Mouse (Mus musculus) G1E (cell line): Measurements from ENCODE around the gene Galnt3. TPM values are rescaled to one million over a fixed set of nuclear protein-coding genes. Genes with fewer than 3 reads are reported as not detected.

Experiments
- ATAC-seq: 2 replicates; pipeline ENCODE4 v1.8.0; 2016; ENCODE audit warnings: mild to moderate bottlenecking; ENCODE audit not compliant: insufficient number of reproducible peaks, poor library complexity, low FRiP score, severe bottlenecking; ENCODE audit errors: extremely low read depth
- DNase-seq: peaks from one replicate; pipeline ENCODE4 v3.0.0; 2012; ENCODE audit warnings: low spot score
- H3K27me3 ChIP-seq: 2 replicates; pipeline ENCODE4 v1.6.1; 2012; ENCODE audit warnings: mild to moderate bottlenecking, low read length, inconsistent platforms; ENCODE audit not compliant: insufficient read depth
- H3K36me3 ChIP-seq: replicated peaks from 2 replicates; pipeline ENCODE3; 2012; ENCODE audit warnings: mild to moderate bottlenecking, inconsistent platforms
- H3K4me1 ChIP-seq: 2 replicates; pipeline ENCODE4 v1.6.1; 2012; ENCODE audit warnings: low read depth, low read length, inconsistent platforms, mixed read lengths; ENCODE audit not compliant: insufficient read depth
- H3K4me3 ChIP-seq: 2 replicates; pipeline ENCODE4 v1.5.1; 2012; ENCODE audit warnings: low read depth, mild to moderate bottlenecking, inconsistent platforms, low read length, moderate library complexity, mixed read lengths
- H3K9me3 ChIP-seq: replicated peaks from 2 replicates; pipeline ENCODE4 v1.6.1; 2012; ENCODE audit warnings: inconsistent platforms
- CTCF ChIP-seq: IDR thresholded peaks from 2 replicates; pipeline ENCODE4 v1.5.1; 2012; ENCODE audit warnings: low read depth, low read length, inconsistent platforms, mixed read lengths
- GATA1 ChIP-seq: IDR thresholded peaks from 2 replicates; pipeline ENCODE4 v1.6.1; 2012; ENCODE audit warnings: borderline replicate concordance, low read length, inconsistent platforms, mixed read lengths
- GATA2 ChIP-seq: IDR thresholded peaks from 2 replicates; pipeline ENCODE4 v1.6.1; 2012; ENCODE audit warnings: low read depth, low read length, inconsistent platforms, borderline replicate concordance
- POLR2AphosphoS5 ChIP-seq: IDR thresholded peaks from 2 replicates; pipeline ENCODE4 v1.6.1; 2012; ENCODE audit warnings: low read depth, low read length, inconsistent platforms; ENCODE audit not compliant: insufficient replicate concordance
- TAL1 ChIP-seq: conservative IDR thresholded peaks from 2 replicates; pipeline ENCODE4 v1.6.1; 2012; ENCODE audit warnings: low read depth, low read length, inconsistent platforms, mixed read lengths
- polyA plus RNA-seq: library from polyadenylated mRNA; stranded (reverse); fragments of >175 nt; gene quantifications from 2 replicates; pipeline ENCODE4 v1.2.3, GENCODE M21; 2012
- total RNA-seq, 2 experiments: library from RNA; stranded (forward) in 1 of 2; stranded (reverse) in 1 of 2; fragments of 200-1000 nt in 1 of 2; fragments of >200 nt in 1 of 2; fragmentation: Nextera tagmentation in 1 of 2; gene quantifications; 2 replicates each; pipeline ENCODE4 v1.2.3; 2014 to 2017

Gene Galnt3
- total and polyA plus RNA-seq, 3 experiments = not detected

DNA sequence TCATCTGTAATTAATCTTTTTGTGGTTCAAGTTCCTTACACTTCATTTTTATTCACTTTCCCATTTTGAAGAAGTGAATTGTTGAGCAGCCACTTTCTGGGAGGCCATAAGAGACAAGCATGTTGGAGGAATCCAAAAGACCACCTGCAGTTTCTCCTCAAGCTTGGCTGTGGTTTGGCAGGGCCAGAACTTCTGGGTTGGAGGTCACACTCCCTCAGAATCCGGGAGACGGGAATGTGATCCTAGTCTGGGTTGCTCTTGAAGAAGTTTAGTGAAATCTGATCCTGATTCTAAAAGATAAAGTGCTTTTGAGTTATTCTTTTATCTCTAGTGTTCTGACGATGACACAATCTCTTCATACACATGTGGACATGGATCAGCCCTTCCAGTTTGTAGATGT, 25.7 kb upstream of the Galnt3 start:
- TF ChIP-seq GATA2 (no peak), CTCF (no peak), TAL1 (no peak), GATA1 (no peak), POLR2AphosphoS5 (no peak)
- DNase-seq (no peak), ATAC-seq (no peak)
- Histone ChIP-seq H3K9me3 (peaks cover 12% of the 10 kb centered on the region), H3K36me3 (no peaks in the 10 kb centered on the region), H3K4me3 (no peak overlapping the region), H3K4me1 (no peaks in the 10 kb centered on the region), H3K27me3 (no peaks in the 10 kb centered on the region)

DNA sequence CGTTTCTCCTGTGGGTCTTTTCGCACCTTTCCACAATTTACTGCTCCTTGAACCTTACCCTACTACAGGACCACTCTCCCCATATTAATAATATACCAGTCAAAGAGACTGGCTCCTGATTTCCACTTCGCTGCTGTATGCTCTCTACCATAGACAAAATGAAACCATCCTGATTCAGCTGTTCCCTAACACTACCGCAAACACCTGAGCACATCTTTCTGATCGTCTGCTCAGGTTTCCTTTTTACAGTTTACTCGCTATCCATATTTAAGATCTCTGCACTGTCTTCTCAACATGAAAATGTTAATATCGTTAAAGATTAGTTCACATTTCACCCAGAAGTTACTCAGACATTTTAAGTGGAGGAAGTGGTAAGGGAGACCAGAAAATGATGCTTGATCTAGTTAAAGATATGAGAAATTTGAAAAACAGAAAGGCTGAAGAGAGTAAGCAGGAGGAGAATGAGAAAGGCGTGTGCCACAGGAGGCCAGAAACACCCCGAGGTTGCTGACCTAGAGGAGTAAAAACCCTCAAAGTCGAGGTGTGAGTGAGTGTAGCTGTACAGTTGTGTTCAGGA, 23.9 kb upstream of the Galnt3 start:
- Histone ChIP-seq H3K36me3 (no peaks in the 10 kb centered on the region), H3K4me1 (no peaks in the 10 kb centered on the region), H3K27me3 (no peaks in the 10 kb centered on the region), H3K9me3 (peaks cover 12% of the 10 kb centered on the region), H3K4me3 (no peak overlapping the region)
- DNase-seq (no peak), ATAC-seq (no peak)
- TF ChIP-seq POLR2AphosphoS5 = no peak
- no peak for TF ChIP-seq GATA1
- TF ChIP-seq TAL1 = no peak

DNA sequence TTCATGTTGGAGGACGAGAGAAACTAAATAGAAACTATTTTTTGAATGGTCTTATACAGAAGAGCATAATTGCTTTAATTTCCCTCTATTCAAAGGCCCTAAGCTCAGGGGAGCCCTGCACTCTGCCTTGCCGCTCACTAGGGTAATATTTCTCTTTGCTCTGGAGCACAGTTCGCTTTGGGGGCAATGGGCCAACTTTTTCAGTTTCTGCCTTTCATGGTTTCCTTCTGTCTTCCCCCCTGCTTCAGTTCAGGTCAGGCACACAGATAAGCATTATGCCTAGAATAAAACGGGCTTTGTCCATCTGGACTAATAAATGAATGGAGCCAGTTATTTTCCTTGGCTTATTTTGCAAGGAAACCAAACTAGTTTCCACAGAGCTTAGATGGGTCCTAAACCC, 21.7 kb upstream of the Galnt3 start:
- DNase-seq (no peak), ATAC-seq (no peak)
- Histone ChIP-seq H3K4me3 (no peak overlapping the region), H3K9me3 (peaks cover 12% of the 10 kb centered on the region), H3K4me1 (no peaks in the 10 kb centered on the region), H3K27me3 (no peaks in the 10 kb centered on the region), H3K36me3 (no peaks in the 10 kb centered on the region)
- TF ChIP-seq POLR2AphosphoS5 (no peak), CTCF (no peak), GATA1 (no peak), TAL1 (no peak), GATA2 (no peak)

DNA sequence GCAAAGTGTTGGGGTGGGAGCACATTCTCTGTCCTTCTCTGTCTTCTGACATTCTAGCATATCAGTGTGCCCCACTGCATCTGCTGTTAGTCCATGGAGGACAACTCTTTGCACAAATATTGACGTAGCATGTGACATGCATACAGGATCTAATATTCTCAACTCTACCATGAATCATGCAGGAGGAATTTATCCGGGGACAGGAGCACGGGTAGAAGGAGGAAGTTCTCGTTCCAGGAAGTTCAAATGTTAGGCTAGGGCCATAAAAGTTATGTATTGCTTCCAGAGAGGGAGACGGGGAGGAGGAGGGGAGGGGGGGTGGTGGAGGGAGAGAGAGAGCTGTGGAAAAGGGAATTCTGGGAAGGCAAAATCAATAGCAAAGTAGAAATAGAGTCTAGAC, 20.0 kb upstream of the Galnt3 start:
- DNase-seq = no peak

DNA sequence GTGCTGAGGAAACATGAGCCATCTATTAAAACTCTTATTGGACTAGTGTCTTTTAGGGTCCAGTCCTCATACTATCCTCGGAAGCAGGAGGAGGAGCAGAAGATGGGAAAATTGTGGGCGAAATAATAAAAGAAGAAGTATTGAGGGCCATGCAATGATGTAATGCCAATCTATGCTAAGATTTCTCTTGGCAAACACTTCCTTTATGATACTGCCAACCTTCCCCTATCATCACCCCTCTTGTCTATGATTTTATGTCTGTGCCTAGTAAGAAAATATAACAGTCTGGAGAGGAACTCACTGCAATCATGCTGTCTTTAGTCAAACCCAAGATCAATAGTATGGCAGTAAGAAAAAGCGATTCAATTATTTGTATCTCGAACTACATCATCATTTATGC, 18.5 kb upstream of the Galnt3 start:
- ATAC-seq (no peak), DNase-seq (no peak)
- Histone ChIP-seq H3K9me3 (peaks cover 16% of the 10 kb centered on the region), H3K27me3 (no peaks in the 10 kb centered on the region), H3K36me3 (no peaks in the 10 kb centered on the region), H3K4me3 (no peak overlapping the region), H3K4me1 (no peaks in the 10 kb centered on the region)
- TF ChIP-seq CTCF (no peak), TAL1 (no peak)

More for the DNA sequence above, 20.0 kb upstream of the Galnt3 start:
- H3K4me3 ChIP-seq = no peak overlapping the region
- H3K4me1 ChIP-seq = no peaks in the 10 kb centered on the region
- no peaks in the 10 kb centered on the region for H3K36me3 ChIP-seq
- ATAC-seq = no peak
- H3K27me3 ChIP-seq = no peaks in the 10 kb centered on the region
- peaks cover 16% of the 10 kb centered on the region for H3K9me3 ChIP-seq
- TF ChIP-seq GATA2 (no peak), GATA1 (no peak), CTCF (no peak), POLR2AphosphoS5 (no peak), TAL1 (no peak)

DNA sequence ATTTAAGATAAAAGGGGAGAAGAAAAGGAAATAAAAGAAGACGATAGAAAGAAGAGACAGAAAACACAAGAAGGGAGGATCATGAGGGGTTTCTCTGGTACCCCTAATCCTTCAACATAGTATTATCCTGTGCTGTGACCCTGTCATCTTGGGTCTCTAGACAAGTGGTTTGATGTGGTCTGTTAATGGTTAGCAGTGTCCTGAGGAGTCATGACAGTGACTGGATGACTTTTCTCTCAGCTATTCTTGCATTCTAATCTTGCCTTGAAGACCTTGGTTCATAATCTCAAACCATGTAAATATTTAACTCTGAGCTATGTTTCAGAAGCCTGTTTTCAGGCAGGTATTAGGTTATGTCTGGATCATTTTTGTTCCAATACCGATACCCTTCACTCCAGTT, 17.9 kb upstream of the Galnt3 start:
- no peak for ATAC-seq
- no peaks in the 10 kb centered on the region for H3K4me1 ChIP-seq
- H3K27me3 ChIP-seq = no peaks in the 10 kb centered on the region
- peaks cover 16% of the 10 kb centered on the region for H3K9me3 ChIP-seq
- no peak overlapping the region for H3K4me3 ChIP-seq
- H3K36me3 ChIP-seq = no peaks in the 10 kb centered on the region
- TF ChIP-seq GATA2 (no peak), CTCF (no peak), TAL1 (no peak), GATA1 (no peak), POLR2AphosphoS5 (no peak)
- DNase-seq = no peak

DNA sequence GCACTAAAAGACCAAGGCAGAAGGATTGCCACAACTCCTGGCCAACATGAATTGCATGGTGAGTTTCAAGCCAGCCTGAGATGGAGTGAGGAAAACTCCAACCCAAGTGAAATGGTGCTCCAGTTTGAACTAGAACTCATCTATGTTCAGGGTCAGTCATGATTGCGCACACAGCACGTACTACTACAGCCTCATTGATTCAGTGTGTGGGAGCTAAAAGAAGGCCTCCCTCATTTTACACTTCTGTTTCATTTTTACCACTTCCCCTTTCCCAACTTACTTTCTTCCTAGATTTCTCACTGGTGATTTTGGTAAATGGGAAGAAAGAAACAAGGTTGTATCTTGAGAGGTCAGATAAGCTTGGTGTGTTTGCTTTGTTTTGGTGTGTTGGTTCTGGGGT, 17.5 kb upstream of the Galnt3 start:
- ATAC-seq (no peak), DNase-seq (no peak)
- no peaks in the 10 kb centered on the region for H3K27me3 ChIP-seq
- no peaks in the 10 kb centered on the region for H3K36me3 ChIP-seq
- H3K4me3 ChIP-seq = no peak overlapping the region
- no peaks in the 10 kb centered on the region for H3K4me1 ChIP-seq
- peaks cover 13% of the 10 kb centered on the region for H3K9me3 ChIP-seq
- TF ChIP-seq POLR2AphosphoS5 = no peak
- TF ChIP-seq GATA2 = no peak
- TF ChIP-seq GATA1 = no peak
- TF ChIP-seq CTCF = no peak
- no peak for TF ChIP-seq TAL1
